Mouse (Mus musculus) stomach, embryonic 16.5 days (tissue): ENCODE measurements around the gene Poldip2. TPM values are rescaled to one million over a fixed set of nuclear protein-coding genes. Genes with fewer than 3 reads are reported as not detected.

Experiments used
- ATAC-seq: fragments of 200-750 bp; cut with Nextera tagmentation; 2 replicates; pipeline ENCODE4 v1.8.0; 2017; ENCODE audit warnings: moderate number of reproducible peaks, moderate TSS enrichment; ENCODE audit not compliant: insufficient read depth, low FRiP score
- H3K27ac ChIP-seq: fragments of 300-500 bp; sonication (generic); 2 replicates; pipeline ENCODE4 v1.5.1; 2014; ENCODE audit warnings: low read length
- H3K27me3 ChIP-seq: fragments of 300-500 bp; sonication (generic); 2 replicates; pipeline ENCODE4 v1.6.1; 2014; ENCODE audit warnings: low read length, control low read depth, mixed read lengths; ENCODE audit not compliant: control insufficient read depth, insufficient read depth
- H3K36me3 ChIP-seq: fragments of 300-500 bp; sonication (generic); 2 replicates; pipeline ENCODE4 v1.6.1; 2014; ENCODE audit warnings: low read length; ENCODE audit not compliant: control insufficient read depth, insufficient read depth
- H3K4me1 ChIP-seq: fragments of 300-500 bp; sonication (generic); 2 replicates; pipeline ENCODE4 v1.6.1; 2014; ENCODE audit warnings: low read length, control low read depth, mixed read lengths; ENCODE audit not compliant: control insufficient read depth, insufficient read depth
- H3K4me2 ChIP-seq: fragments of 300-500 bp; sonication (generic); 2 replicates; pipeline ENCODE4 v1.6.1; 2014; ENCODE audit warnings: low read depth, low read length, mixed read lengths
- H3K4me3 ChIP-seq: fragments of 300-500 bp; sonication (generic); replicated peaks from 2 replicates; pipeline ENCODE4 v1.5.1; 2014; ENCODE audit warnings: mild to moderate bottlenecking, low read length
- H3K9ac ChIP-seq: fragments of 300-500 bp; sonication (generic); 2 replicates; pipeline ENCODE4 v1.6.1; 2014; ENCODE audit warnings: low read length
- H3K9me3 ChIP-seq: fragments of 300-500 bp; sonication (generic); replicated peaks from 2 replicates; pipeline ENCODE4 v1.6.1; 2016; ENCODE audit warnings: low read length, control low read depth; ENCODE audit not compliant: control insufficient read depth
- WGBS: fragments of 180-500 bp; shearing (Covaris S2); extraction: QIAGEN DNeasy Blood & Tissue Kit; methylation state at CpG from one replicate; pipeline ENCODE4 v1.1.7; 2014; 5-methylcytosine and 5-hydroxymethylcytosine counted together
- polyA plus RNA-seq: library from polyadenylated mRNA; unstranded; fragments of >200 nt; fragmentation: Nextera tagmentation; extraction: Ambion mirVana; gene quantifications from 2 replicates; pipeline ENCODE4 v1.2.1, GENCODE M21; 2015

Gene Poldip2
- polyA plus RNA-seq, 1 experiment from 2014 or later, result 136 TPM

GRCm38 (mm10) chr11:78566775-78567174 is 54.8 kb downstream of the Poldip2 start:
- H3K9me3 ChIP-seq, result no peaks in the 10 kb centered on the region
- H3K36me3 ChIP-seq, result no peaks in the 10 kb centered on the region
- peak overlapping the region; percentile 30; the same call in 1 of the 2 replicates for H3K27ac ChIP-seq
- 46% methylated on average over 6 of the region's 6 CpGs for WGBS
- ATAC-seq, result no peak
- no peak overlapping the region for H3K4me3 ChIP-seq
- H3K4me2 ChIP-seq, result no peak overlapping the region
- H3K4me1 ChIP-seq, result no peaks in the 10 kb centered on the region
- no peak overlapping the region for H3K9ac ChIP-seq
- H3K27me3 ChIP-seq, result no peaks in the 10 kb centered on the region

- Histone ChIP-seq H3K4me1 (no peaks in the 10 kb centered on the region), H3K36me3 (0 out of 2 replicates have a peak, but pooled peaks cover 3% of the 10 kb centered on the region), H3K4me3 (no peak overlapping the region), H3K4me2 (no peak overlapping the region), H3K9ac (no peak overlapping the region), H3K27me3 (no peaks in the 10 kb centered on the region), H3K9me3 (no peaks in the 10 kb centered on the region), H3K27ac (no peak overlapping the region)
- WGBS, result 87% methylated on average over 6 of the region's 6 CpGs
- ATAC-seq, result no peak
Measured at GRCm38 (mm10) chr11:78567614-78568013, 55.6 kb downstream of the Poldip2 start.

- Histone ChIP-seq H3K27ac (no peak overlapping the region), H3K9ac (no peak overlapping the region), H3K36me3 (0 out of 2 replicates have a peak, but pooled peaks cover 3% of the 10 kb centered on the region), H3K9me3 (no peaks in the 10 kb centered on the region), H3K4me1 (no peaks in the 10 kb centered on the region), H3K4me3 (no peak overlapping the region), H3K27me3 (no peaks in the 10 kb centered on the region), H3K4me2 (no peak overlapping the region)
- 85% methylated on average over 10 of the region's 10 CpGs for WGBS
- no peak for ATAC-seq
Measured at GRCm38 (mm10) chr11:78568827-78569226, 56.8 kb downstream of the Poldip2 start.

- no peak overlapping the region for H3K27ac ChIP-seq
- no peaks in the 10 kb centered on the region for H3K9me3 ChIP-seq
- H3K4me2 ChIP-seq, result no peak overlapping the region
- 0 out of 2 replicates have a peak, but pooled peaks cover 3% of the 10 kb centered on the region for H3K36me3 ChIP-seq
- no peak overlapping the region for H3K9ac ChIP-seq
- H3K27me3 ChIP-seq, result no peaks in the 10 kb centered on the region
- WGBS, result 70% methylated on average over 3 of the region's 3 CpGs
- no peaks in the 10 kb centered on the region for H3K4me1 ChIP-seq
- H3K4me3 ChIP-seq, result no peak overlapping the region
- no peak for ATAC-seq
Measured at GRCm38 (mm10) chr11:78569806-78570205, 57.8 kb downstream of the Poldip2 start.

- Histone ChIP-seq H3K4me1 (no peaks in the 10 kb centered on the region), H3K27me3 (no peaks in the 10 kb centered on the region), H3K9me3 (no peaks in the 10 kb centered on the region), H3K9ac (no peak overlapping the region), H3K27ac (no peak overlapping the region), H3K4me2 (no peak overlapping the region), H3K36me3 (0 out of 2 replicates have a peak, but pooled peaks cover 3% of the 10 kb centered on the region), H3K4me3 (no peak overlapping the region)
- 95% methylated on average over 8 of the region's 8 CpGs for WGBS
- ATAC-seq, result no peak
Measured at GRCm38 (mm10) chr11:78571441-78571840, 59.4 kb downstream of the Poldip2 start.

GRCm38 (mm10) chr11:78571854-78572253 is 59.9 kb downstream of the Poldip2 start:
- H3K4me1 ChIP-seq, result no peaks in the 10 kb centered on the region
- H3K4me3 ChIP-seq, result no peak overlapping the region
- H3K4me2 ChIP-seq, result no peak overlapping the region
- no peak for ATAC-seq
- H3K27me3 ChIP-seq, result no peaks in the 10 kb centered on the region
- no peaks in the 10 kb centered on the region for H3K9me3 ChIP-seq
- no peak overlapping the region for H3K27ac ChIP-seq
- WGBS, result 87% methylated on average over 6 of the region's 6 CpGs
- 0 out of 2 replicates have a peak, but pooled peaks cover 3% of the 10 kb centered on the region for H3K36me3 ChIP-seq
- H3K9ac ChIP-seq, result no peak overlapping the region

Other genes starting within 250 kb of the Poldip2 start
- 0.17 and 0.54 TPM in 2 replicates for gene BC030499, start 221.4 kb upstream of the Poldip2 start, polyA plus RNA-seq
- 28.9 and 30.7 TPM in 2 replicates for gene Spag5, start 210.7 kb upstream of the Poldip2 start, polyA plus RNA-seq
- 25.6 and 37.3 TPM in 2 replicates for gene Aldoc, start 189.2 kb upstream of the Poldip2 start, polyA plus RNA-seq
- gene Pigs, start 183.8 kb upstream of the Poldip2 start, polyA plus RNA-seq, result 67.4 and 80.9 TPM in 2 replicates
- 24.3 and 27.5 TPM in 2 replicates for gene Unc119, start 168.7 kb upstream of the Poldip2 start, polyA plus RNA-seq
- gene Foxn1, start 125.6 kb upstream of the Poldip2 start, polyA plus RNA-seq, result 1.6 and 2.7 TPM in 2 replicates
- 0.25 and 0.56 TPM in 2 replicates for gene Slc13a2, start 90.0 kb upstream of the Poldip2 start, polyA plus RNA-seq
- 12.0 and 15.9 TPM in 2 replicates for gene Slc46a1, start 46.5 kb upstream of the Poldip2 start, polyA plus RNA-seq
- 2.3 and 2.4 TPM in 2 replicates for gene Sarm1, start 14.4 kb upstream of the Poldip2 start, polyA plus RNA-seq
- 45.6 and 54.4 TPM in 2 replicates for gene Vtn, start 13.1 kb upstream of the Poldip2 start, polyA plus RNA-seq
- 0.13 TPM in 1 of 2 replicates, not detected in the other for gene Sebox, start 8.7 kb upstream of the Poldip2 start, polyA plus RNA-seq
- 38.9 and 43.1 TPM in 2 replicates for gene Tmem199, start within 50 bp of the Poldip2 start, polyA plus RNA-seq
- gene Tnfaip1, start 24.1 kb downstream of the Poldip2 start, polyA plus RNA-seq, result 76.2 and 84.1 TPM in 2 replicates
- 136 and 157 TPM in 2 replicates for gene Ift20, start 24.2 kb downstream of the Poldip2 start, polyA plus RNA-seq
- 213 and 223 TPM in 2 replicates for gene Tmem97, start 38.6 kb downstream of the Poldip2 start, polyA plus RNA-seq
- 9.7 and 10.7 TPM in 2 replicates for gene Nlk, start 185.2 kb downstream of the Poldip2 start, polyA plus RNA-seq
- 31.0 and 32.4 TPM in 2 replicates for gene Ccnq, start 239.5 kb downstream of the Poldip2 start, polyA plus RNA-seq